Mouse (Mus musculus): Measurements from ENCODE around the gene Gm38394. TPM values are rescaled to one million over a fixed set of nuclear protein-coding genes. Genes with fewer than 3 reads are reported as not detected.
"Not testable (repeated sequence)": the region's sequence is repeated elsewhere in the genome, so short reads cannot be mapped to it uniquely, and the experiment has no call there.

The Gm38394 gene
- 3.2 TPM in 2 replicates for polyA plus RNA-seq (2015; fragmentation: Nextera tagmentation; extraction: Ambion mirVana)

DNA sequence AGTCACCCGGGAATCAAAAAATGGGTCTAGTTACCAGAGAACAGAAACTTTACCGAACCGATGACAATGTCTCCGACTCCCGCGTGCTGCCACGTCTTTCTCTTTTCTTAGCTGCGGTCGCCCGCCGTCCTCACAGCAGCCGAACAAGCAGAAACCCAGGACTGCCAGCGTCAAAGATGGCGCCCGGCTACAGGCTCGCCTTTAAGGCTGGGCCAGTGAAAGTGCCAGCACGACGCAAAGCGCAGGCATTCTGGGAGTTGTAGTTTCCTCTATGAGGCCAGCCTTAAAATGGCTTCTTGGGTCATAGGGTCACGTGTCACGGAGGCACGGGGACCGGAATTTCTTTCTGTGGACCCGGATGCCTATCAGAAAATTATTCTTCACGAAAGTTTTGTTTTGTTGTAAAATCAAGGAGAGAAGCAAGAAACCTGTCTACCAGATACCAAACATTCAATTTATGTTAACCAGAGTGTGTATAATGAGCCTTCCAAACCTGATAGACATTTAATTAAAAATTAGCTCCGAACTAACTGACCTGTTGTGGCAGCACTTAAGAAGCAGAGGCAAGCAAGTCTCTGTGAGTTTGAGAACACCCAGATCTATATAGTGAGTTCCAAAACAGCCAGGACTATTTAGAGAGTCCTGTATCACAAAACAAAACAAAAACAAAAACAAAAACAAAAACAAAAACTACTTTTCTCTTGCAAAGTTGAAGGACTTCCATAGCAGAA is at the start of gene Gm38394:
Gm38394 (minus strand) TSS at position 116 of the 731 bp plus-strand sequence.
- Histone ChIP-seq H3K9me3 (ENCODE audit: control insufficient read depth, low read length) (no peaks in the 10 kb centered on the region), H3K4me1 (ENCODE audit: control insufficient read depth, insufficient read depth, low read length) (peaks cover 37% of the 10 kb centered on the region), H3K9ac (ENCODE audit: low read depth, low read length) (peak within 1 kb of the TSS; percentile 91), H3K36me3 (ENCODE audit: control insufficient read depth, insufficient read depth, low read length) (no peaks in the 10 kb centered on the region), H3K4me3 (ENCODE audit: low read length) (peak within 1 kb of the TSS; percentile 74), H3K27me3 (replicated peaks; ENCODE audit: control insufficient read depth, insufficient read depth, low read length) (no peaks in the 10 kb centered on the region), H3K4me2 (ENCODE audit: low read depth, low read length) (peak within 1 kb of the TSS; percentile 85), H3K27ac (ENCODE audit: low read length) (peak within 1 kb of the TSS; percentile 87)
- peak; percentile 98 for ATAC-seq
- 1% methylated on average over 26 of the region's 26 CpGs for WGBS

- H3K4me2 ChIP-seq (ENCODE audit: low read depth, low read length), result no peak overlapping the region
- peaks cover 6% of the 10 kb centered on the region; the same call in 1 of the 2 replicates for H3K4me1 ChIP-seq (ENCODE audit: control insufficient read depth, insufficient read depth, low read length)
- peaks cover 2% of the 10 kb centered on the region; the same call in 1 of the 2 replicates for H3K36me3 ChIP-seq (ENCODE audit: control insufficient read depth, insufficient read depth, low read length)
- ATAC-seq, result no peak
- H3K27ac ChIP-seq (ENCODE audit: low read length), result no peak overlapping the region
- H3K9me3 ChIP-seq (ENCODE audit: control insufficient read depth, low read length), result no peaks in the 10 kb centered on the region
- no peaks in the 10 kb centered on the region for H3K27me3 ChIP-seq (replicated peaks; ENCODE audit: control insufficient read depth, insufficient read depth, low read length)
- WGBS, result 68% methylated on average over 6 of the region's 6 CpGs
- H3K4me3 ChIP-seq (ENCODE audit: low read length), result no peak overlapping the region
- H3K9ac ChIP-seq (ENCODE audit: low read depth, low read length), result no peak overlapping the region
Measured at GRCm38 (mm10) chr1:133710895-133711294, 49.8 kb upstream of the Gm38394 start.

DNA sequence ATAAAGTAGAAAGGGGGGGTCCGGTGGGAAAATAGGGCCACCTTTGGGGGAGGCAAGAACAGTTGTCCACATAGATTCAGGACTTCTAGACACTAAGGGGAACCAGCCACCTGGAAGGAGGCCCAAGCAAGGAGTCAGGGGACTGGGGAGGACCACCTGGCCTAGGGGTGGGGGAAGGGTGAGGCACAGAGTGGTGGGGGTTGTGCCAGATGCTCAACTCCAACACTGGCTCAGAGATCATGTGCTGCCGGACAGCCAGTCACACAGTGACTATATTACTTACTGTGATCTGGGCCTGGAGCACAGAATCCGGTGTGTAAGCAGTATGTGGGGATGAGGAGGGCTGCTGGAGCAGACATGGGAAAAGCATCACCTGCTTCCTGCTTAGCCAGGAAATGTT is 48.2 kb upstream of the Gm38394 start:
- 65% methylated on average over 3 of the region's 3 CpGs for WGBS
- no peak for ATAC-seq

DNA sequence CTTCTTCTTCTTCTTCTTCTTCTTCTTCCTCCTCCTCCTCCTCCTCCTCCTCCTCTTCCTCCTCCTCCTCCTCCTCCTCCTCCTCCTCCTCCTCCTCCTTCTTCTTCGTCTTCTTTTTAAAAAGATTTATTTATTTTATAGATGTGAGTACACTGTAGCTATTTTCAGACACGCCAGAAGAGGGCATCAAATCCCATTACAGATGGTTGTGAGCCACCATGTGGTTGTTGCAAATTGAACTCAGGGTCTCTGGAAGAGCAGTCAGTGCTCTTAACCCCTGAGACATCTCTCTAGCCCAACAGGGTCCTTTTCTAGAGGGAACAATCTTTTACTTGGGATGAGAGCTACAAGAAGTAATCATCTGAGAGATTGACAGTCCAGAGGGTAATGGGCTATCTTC is 40.7 kb upstream of the Gm38394 start:
- H3K4me1 ChIP-seq (ENCODE audit: control insufficient read depth, insufficient read depth, low read length); H3K9me3 ChIP-seq (ENCODE audit: control insufficient read depth, low read length); H3K27me3 ChIP-seq (replicated peaks; ENCODE audit: control insufficient read depth, insufficient read depth, low read length); H3K36me3 ChIP-seq (ENCODE audit: control insufficient read depth, insufficient read depth, low read length); H3K9ac ChIP-seq (ENCODE audit: low read depth, low read length); ATAC-seq; H3K27ac ChIP-seq (ENCODE audit: low read length); H3K4me2 ChIP-seq (ENCODE audit: low read depth, low read length); H3K4me3 ChIP-seq (ENCODE audit: low read length): not testable (repeated sequence)
- WGBS, result 19% methylated on average over 1 of the region's 2 CpGs

More for the DNA sequence above, 48.2 kb upstream of the Gm38394 start:
- no peak overlapping the region for H3K9ac ChIP-seq (ENCODE audit: low read depth, low read length)
- H3K27ac ChIP-seq (ENCODE audit: low read length), result no peak overlapping the region
- H3K36me3 ChIP-seq (ENCODE audit: control insufficient read depth, insufficient read depth, low read length), result peaks cover 2% of the 10 kb centered on the region; the same call in 1 of the 2 replicates
- peaks cover 6% of the 10 kb centered on the region; the same call in 1 of the 2 replicates for H3K4me1 ChIP-seq (ENCODE audit: control insufficient read depth, insufficient read depth, low read length)
- no peak overlapping the region for H3K4me3 ChIP-seq (ENCODE audit: low read length)
- H3K9me3 ChIP-seq (ENCODE audit: control insufficient read depth, low read length), result no peaks in the 10 kb centered on the region
- no peaks in the 10 kb centered on the region for H3K27me3 ChIP-seq (replicated peaks; ENCODE audit: control insufficient read depth, insufficient read depth, low read length)
- H3K4me2 ChIP-seq (ENCODE audit: low read depth, low read length), result no peak overlapping the region

GRCm38 (mm10) chr1:133697935-133698620 is 37.0 kb upstream of the Gm38394 start:
- no peak overlapping the region for H3K4me3 ChIP-seq (ENCODE audit: low read length)
- no peak overlapping the region for H3K4me2 ChIP-seq (ENCODE audit: low read depth, low read length)
- no peak for ATAC-seq
- H3K9me3 ChIP-seq (ENCODE audit: control insufficient read depth, low read length), result no peaks in the 10 kb centered on the region
- no peaks in the 10 kb centered on the region for H3K36me3 ChIP-seq (ENCODE audit: control insufficient read depth, insufficient read depth, low read length)
- H3K27ac ChIP-seq (ENCODE audit: low read length), result no peak overlapping the region
- H3K9ac ChIP-seq (ENCODE audit: low read depth, low read length), result no peak overlapping the region
- peaks cover 30% of the 10 kb centered on the region for H3K4me1 ChIP-seq (ENCODE audit: control insufficient read depth, insufficient read depth, low read length)
- whole genome bisulfite sequencing, result 93% methylated on average over 12 of the region's 12 CpGs
- H3K27me3 ChIP-seq (replicated peaks; ENCODE audit: control insufficient read depth, insufficient read depth, low read length), result no peaks in the 10 kb centered on the region

GRCm38 (mm10) chr1:133695901-133696300 is 34.8 kb upstream of the Gm38394 start:
- Histone ChIP-seq H3K27me3 (replicated peaks; ENCODE audit: control insufficient read depth, insufficient read depth, low read length) (no peaks in the 10 kb centered on the region), H3K4me1 (ENCODE audit: control insufficient read depth, insufficient read depth, low read length) (peaks cover 30% of the 10 kb centered on the region), H3K27ac (ENCODE audit: low read length) (peak overlapping the region; percentile 13; the same call in 1 of the 2 replicates), H3K4me2 (ENCODE audit: low read depth, low read length) (no peak overlapping the region), H3K9ac (ENCODE audit: low read depth, low read length) (no peak overlapping the region), H3K36me3 (ENCODE audit: control insufficient read depth, insufficient read depth, low read length) (no peaks in the 10 kb centered on the region), H3K9me3 (ENCODE audit: control insufficient read depth, low read length) (no peaks in the 10 kb centered on the region), H3K4me3 (ENCODE audit: low read length) (no peak overlapping the region)
- WGBS, result 26% methylated on average over 7 of the region's 7 CpGs
- ATAC-seq, result peak; percentile 58

- peak overlapping the region; percentile 69 for H3K27ac ChIP-seq (ENCODE audit: low read length)
- H3K4me1 ChIP-seq (ENCODE audit: control insufficient read depth, insufficient read depth, low read length), result peaks cover 31% of the 10 kb centered on the region
- H3K4me3 ChIP-seq (ENCODE audit: low read length), result no peak overlapping the region
- H3K9me3 ChIP-seq (ENCODE audit: control insufficient read depth, low read length), result no peaks in the 10 kb centered on the region
- no peaks in the 10 kb centered on the region for H3K36me3 ChIP-seq (ENCODE audit: control insufficient read depth, insufficient read depth, low read length)
- H3K4me2 ChIP-seq (ENCODE audit: low read depth, low read length), result no peak overlapping the region
- ATAC-seq, result peak; percentile 27
- H3K27me3 ChIP-seq (replicated peaks; ENCODE audit: control insufficient read depth, insufficient read depth, low read length), result no peaks in the 10 kb centered on the region
- no peak overlapping the region for H3K9ac ChIP-seq (ENCODE audit: low read depth, low read length)
- WGBS, result 96% methylated on average over 1 of the region's 1 CpGs
Measured at GRCm38 (mm10) chr1:133694876-133695275, 33.8 kb upstream of the Gm38394 start.

DNA sequence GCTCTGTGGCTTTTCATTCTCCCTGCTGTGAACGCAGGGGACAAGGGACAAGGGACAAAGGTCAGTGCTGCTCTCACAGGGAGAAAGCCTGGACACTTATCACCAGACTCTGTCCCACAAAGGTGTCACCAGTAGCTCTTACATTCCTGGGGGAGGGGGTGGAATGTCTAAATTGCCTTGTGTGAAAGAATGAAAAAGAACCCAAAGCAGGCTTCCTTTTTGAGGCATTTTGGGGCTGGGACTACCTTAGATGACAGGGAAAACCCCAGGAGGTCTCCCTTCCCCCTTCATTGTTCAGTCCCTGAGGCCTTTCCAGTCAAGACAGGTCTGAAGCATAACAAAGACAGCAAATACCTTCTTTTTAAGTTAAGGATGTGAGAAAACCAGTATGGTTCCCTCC is 33.2 kb upstream of the Gm38394 start:
- Histone ChIP-seq H3K9ac (ENCODE audit: low read depth, low read length) (no peak overlapping the region), H3K27ac (ENCODE audit: low read length) (peak overlapping the region; percentile 69), H3K4me2 (ENCODE audit: low read depth, low read length) (no peak overlapping the region; the same call in 1 of the 2 replicates), H3K9me3 (ENCODE audit: control insufficient read depth, low read length) (no peaks in the 10 kb centered on the region), H3K4me3 (ENCODE audit: low read length) (no peak overlapping the region), H3K27me3 (replicated peaks; ENCODE audit: control insufficient read depth, insufficient read depth, low read length) (no peaks in the 10 kb centered on the region), H3K36me3 (ENCODE audit: control insufficient read depth, insufficient read depth, low read length) (no peaks in the 10 kb centered on the region), H3K4me1 (ENCODE audit: control insufficient read depth, insufficient read depth, low read length) (peaks cover 33% of the 10 kb centered on the region)
- peak; percentile 90 for ATAC-seq
- WGBS, result 12% methylated on average over 1 of the region's 1 CpGs

- H3K9ac ChIP-seq (ENCODE audit: low read depth, low read length), result no peak overlapping the region
- ATAC-seq, result no peak
- no peaks in the 10 kb centered on the region for H3K9me3 ChIP-seq (ENCODE audit: control insufficient read depth, low read length)
- H3K4me3 ChIP-seq (ENCODE audit: low read length), result no peak overlapping the region
- peak overlapping the region; percentile 69 for H3K27ac ChIP-seq (ENCODE audit: low read length)
- H3K27me3 ChIP-seq (replicated peaks; ENCODE audit: control insufficient read depth, insufficient read depth, low read length), result no peaks in the 10 kb centered on the region
- 65% methylated on average over 11 of the region's 11 CpGs for WGBS
- peak overlapping the region; percentile 6; the same call in 1 of the 2 replicates for H3K4me2 ChIP-seq (ENCODE audit: low read depth, low read length)
- peaks cover 33% of the 10 kb centered on the region for H3K4me1 ChIP-seq (ENCODE audit: control insufficient read depth, insufficient read depth, low read length)
- H3K36me3 ChIP-seq (ENCODE audit: control insufficient read depth, insufficient read depth, low read length), result no peaks in the 10 kb centered on the region
Measured at GRCm38 (mm10) chr1:133693536-133694114, 32.5 kb upstream of the Gm38394 start.

All from intestine, embryonic 16.5 days (tissue).